Mouse (Mus musculus): ENCODE measurements at regions not wholly inside any gene's neighbourhood (a gene's known extent, or its start where the extent isn't known, plus 50 kb on each side); places are given as distances from the start of the nearest gene placed in this dataset.

DNA sequence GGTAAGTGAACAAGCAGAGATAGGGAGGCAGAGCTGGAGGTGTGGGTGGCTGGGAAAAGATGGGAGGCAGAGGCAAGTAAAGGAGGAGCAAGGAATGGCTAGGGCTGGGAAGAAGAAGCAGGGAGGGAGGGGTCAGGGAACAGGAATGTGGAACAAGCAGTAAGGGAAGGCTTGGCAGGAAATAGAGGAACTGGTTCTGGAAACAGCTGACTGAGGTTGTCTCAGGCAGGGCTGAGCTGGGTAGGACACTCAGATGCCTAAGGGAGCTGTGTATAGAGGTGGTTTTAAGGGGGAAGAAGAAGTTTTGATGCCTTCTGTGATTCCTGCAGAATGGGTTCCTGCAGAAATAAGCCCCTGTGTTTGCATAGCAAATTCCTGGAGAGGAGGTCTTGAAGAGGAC is 92.7 kb downstream of the Nucb2 start:
- H3K36me3 ChIP-seq (ENCODE audit: insufficient read depth, low read length) = no peaks in the 10 kb centered on the region
- H3K4me3 ChIP-seq (replicated peaks; ENCODE audit: low read length) = no peak overlapping the region
- H3K4me1 ChIP-seq (replicated peaks; ENCODE audit: low read depth, low read length) = no peaks in the 10 kb centered on the region
- H3K27me3 ChIP-seq (ENCODE audit: insufficient read depth, low read length) = no peaks in the 10 kb centered on the region
- H3K9me3 ChIP-seq (ENCODE audit: low read length) = no peaks in the 10 kb centered on the region
- no peak for TF ChIP-seq CTCF (conservative IDR thresholded peaks at IDR 0.05; ENCODE audit: low read length)
- TF ChIP-seq NANOG (IDR thresholded peaks at IDR 0.05; ENCODE audit: borderline replicate concordance, low read length) = no peak
- TF ChIP-seq POU5F1 (IDR thresholded peaks at IDR 0.05; ENCODE audit: borderline replicate concordance, low read length) = no peak

DNA sequence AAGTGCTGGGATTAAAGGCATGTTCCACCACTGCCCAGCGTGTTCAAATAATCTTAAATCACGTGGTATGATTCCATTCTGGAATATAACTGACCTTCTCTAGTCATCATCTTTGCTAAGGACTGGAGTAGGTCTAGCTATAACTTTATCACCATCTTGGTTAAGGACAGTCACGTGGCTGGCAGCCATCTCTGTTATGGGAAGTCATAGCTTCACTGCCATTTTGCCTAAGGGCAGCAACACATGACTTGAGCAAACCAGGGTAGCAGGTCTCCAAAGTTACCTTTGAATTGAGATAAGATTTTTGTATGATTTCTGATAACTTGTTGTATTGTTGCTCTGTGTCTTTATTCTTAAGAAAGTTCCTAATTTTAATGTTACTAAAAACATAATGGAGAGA is 96.2 kb downstream of the Nucb2 start:
- TF ChIP-seq POU5F1 (IDR thresholded peaks at IDR 0.05; ENCODE audit: borderline replicate concordance, low read length) (no peak), NANOG (IDR thresholded peaks at IDR 0.05; ENCODE audit: borderline replicate concordance, low read length) (no peak), CTCF (conservative IDR thresholded peaks at IDR 0.05; ENCODE audit: low read length) (no peak)
- no peaks in the 10 kb centered on the region for H3K36me3 ChIP-seq (ENCODE audit: insufficient read depth, low read length)
- 0 out of 2 replicates have a peak, but pooled peaks cover 4% of the 10 kb centered on the region for H3K4me1 ChIP-seq (replicated peaks; ENCODE audit: low read depth, low read length)
- no peaks in the 10 kb centered on the region for H3K27me3 ChIP-seq (ENCODE audit: insufficient read depth, low read length)
- H3K9me3 ChIP-seq (ENCODE audit: low read length) = no peaks in the 10 kb centered on the region
- no peak overlapping the region for H3K4me3 ChIP-seq (replicated peaks; ENCODE audit: low read length)

DNA sequence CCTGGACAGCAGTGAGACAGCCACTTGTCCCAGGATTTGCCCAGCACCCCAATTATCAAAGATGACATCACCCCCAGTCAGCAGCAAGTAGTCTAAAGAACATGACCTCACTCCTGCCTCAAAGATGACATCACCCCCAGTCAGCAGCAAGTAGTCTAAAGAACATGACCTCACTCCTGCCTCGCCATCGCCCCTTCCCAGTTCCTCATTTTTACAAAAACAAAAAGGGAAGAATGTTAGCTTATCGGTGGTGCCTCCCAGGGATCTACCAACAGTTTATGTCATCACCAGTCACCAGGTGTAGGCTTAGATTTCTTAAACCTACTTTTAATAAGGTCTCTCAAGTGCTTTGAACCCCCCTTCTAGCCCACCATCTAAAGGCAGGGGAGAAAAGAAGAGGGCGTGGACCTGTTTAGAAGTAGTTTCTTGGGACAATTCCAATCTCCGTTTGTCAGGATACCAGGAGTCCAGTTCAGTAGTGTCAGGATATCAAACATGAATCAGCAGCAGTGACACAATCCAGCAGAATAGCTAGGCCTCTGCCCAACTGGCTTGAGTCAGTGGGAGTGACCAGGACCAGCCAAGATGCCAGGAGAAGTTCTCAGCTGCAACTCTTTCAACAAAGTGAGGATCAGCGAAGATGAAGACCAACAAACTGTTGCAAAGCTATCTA is 99.1 kb downstream of the Nucb2 start:
- TF ChIP-seq NANOG (IDR thresholded peaks at IDR 0.05; ENCODE audit: borderline replicate concordance, low read length) (no peak), CTCF (conservative IDR thresholded peaks at IDR 0.05; ENCODE audit: low read length) (no peak), POU5F1 (IDR thresholded peaks at IDR 0.05; ENCODE audit: borderline replicate concordance, low read length) (no peak)
- Histone ChIP-seq H3K27me3 (ENCODE audit: insufficient read depth, low read length) (peaks cover 4% of the 10 kb centered on the region; the same call in 1 of the 2 replicates), H3K9me3 (ENCODE audit: low read length) (no peaks in the 10 kb centered on the region), H3K4me3 (replicated peaks; ENCODE audit: low read length) (no peak overlapping the region), H3K36me3 (ENCODE audit: insufficient read depth, low read length) (no peaks in the 10 kb centered on the region), H3K4me1 (replicated peaks; ENCODE audit: low read depth, low read length) (peaks cover 10% of the 10 kb centered on the region)

DNA sequence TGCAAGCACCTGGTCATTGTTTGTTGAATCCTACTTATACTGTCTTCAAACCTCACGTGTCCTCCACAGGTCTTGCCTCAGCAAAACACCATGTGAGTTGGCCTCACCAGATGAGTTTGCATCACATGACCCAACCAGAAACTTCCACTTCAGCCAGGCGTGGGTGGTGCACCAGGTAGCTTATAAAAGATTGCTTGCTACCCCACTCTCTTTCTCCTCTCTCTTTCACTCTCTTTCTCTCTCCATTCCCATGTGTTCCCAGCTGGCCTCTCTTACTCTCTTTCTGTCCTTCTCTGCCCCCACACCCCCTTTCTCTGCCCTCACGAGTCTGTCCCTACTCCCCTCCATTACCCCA is 99.6 kb downstream of the Nucb2 start:
- Histone ChIP-seq H3K27me3 (ENCODE audit: insufficient read depth, low read length) (peaks cover 4% of the 10 kb centered on the region; the same call in 1 of the 2 replicates), H3K4me1 (replicated peaks; ENCODE audit: low read depth, low read length) (peaks cover 10% of the 10 kb centered on the region), H3K36me3 (ENCODE audit: insufficient read depth, low read length) (no peaks in the 10 kb centered on the region), H3K4me3 (replicated peaks; ENCODE audit: low read length) (no peak overlapping the region), H3K9me3 (ENCODE audit: low read length) (no peaks in the 10 kb centered on the region)
- TF ChIP-seq NANOG (IDR thresholded peaks at IDR 0.05; ENCODE audit: borderline replicate concordance, low read length) (no peak), CTCF (conservative IDR thresholded peaks at IDR 0.05; ENCODE audit: low read length) (no peak), POU5F1 (IDR thresholded peaks at IDR 0.05; ENCODE audit: borderline replicate concordance, low read length) (no peak)

DNA sequence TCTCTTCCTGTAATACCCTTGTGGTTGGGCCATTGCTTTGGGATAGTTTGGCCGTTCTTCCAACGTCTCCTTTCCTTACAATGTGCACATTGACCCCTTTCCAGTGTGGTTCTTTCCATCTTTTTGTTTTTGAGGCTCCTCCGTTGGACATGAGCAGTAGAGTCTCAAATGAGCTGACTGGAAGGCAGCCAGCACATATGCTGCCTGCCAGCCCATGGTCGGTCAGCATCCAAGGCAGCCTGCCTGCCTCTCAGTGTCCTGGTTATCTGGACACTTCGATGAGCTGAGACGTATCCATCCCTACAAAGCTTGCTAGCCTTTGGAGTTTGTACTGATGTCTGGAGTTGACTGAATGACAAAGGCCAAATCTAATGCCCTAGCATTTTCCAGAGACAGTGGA is 102.1 kb downstream of the Nucb2 start:
- Histone ChIP-seq H3K36me3 (ENCODE audit: insufficient read depth, low read length) (no peaks in the 10 kb centered on the region), H3K27me3 (ENCODE audit: insufficient read depth, low read length) (peaks cover 4% of the 10 kb centered on the region; the same call in 1 of the 2 replicates), H3K9me3 (ENCODE audit: low read length) (no peaks in the 10 kb centered on the region), H3K4me3 (replicated peaks; ENCODE audit: low read length) (no peak overlapping the region), H3K4me1 (replicated peaks; ENCODE audit: low read depth, low read length) (peaks cover 10% of the 10 kb centered on the region)
- no peak for TF ChIP-seq NANOG (IDR thresholded peaks at IDR 0.05; ENCODE audit: borderline replicate concordance, low read length)

DNA sequence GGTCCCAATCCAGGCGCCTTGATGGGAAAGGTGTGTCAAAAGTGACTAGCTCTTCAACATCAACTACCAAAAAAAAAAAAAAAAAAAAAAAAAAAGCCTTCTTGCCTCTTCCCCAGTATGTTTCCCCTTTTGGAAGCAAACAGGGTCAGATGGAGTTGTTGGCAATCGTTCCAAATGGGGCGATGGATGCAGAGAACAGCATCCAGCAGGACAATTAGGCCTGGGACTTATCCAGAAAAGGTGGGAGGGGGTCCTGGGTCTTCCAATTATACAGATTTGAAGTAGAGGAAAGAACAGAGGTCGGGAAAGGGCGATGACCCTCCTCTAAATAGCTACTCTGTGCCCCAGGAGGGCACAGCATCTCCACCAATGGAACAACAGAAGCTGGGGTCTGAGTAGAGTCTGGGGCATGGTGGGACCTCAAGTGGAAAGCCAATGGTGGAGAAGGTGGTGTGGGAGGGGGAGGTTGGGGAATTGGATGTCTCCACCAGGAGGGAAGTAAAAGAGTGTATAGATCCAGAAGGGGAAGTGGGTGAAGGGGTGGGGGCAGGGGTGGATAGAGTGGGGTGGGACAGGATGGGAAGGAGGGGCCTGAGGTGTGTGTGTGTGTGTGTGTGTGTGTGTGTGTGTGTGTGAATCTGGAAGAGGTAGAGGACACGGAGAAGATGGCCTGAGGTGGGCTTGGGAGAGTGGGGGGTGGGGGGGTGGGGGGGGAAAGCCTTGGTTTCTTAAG is 102.7 kb downstream of the Nucb2 start:
- Histone ChIP-seq H3K4me1 (replicated peaks; ENCODE audit: low read depth, low read length) (peaks cover 10% of the 10 kb centered on the region), H3K27me3 (ENCODE audit: insufficient read depth, low read length) (peaks cover 4% of the 10 kb centered on the region; the same call in 1 of the 2 replicates), H3K4me3 (replicated peaks; ENCODE audit: low read length) (no peak overlapping the region), H3K36me3 (ENCODE audit: insufficient read depth, low read length) (no peaks in the 10 kb centered on the region), H3K9me3 (ENCODE audit: low read length) (no peaks in the 10 kb centered on the region)
- TF ChIP-seq POU5F1 (IDR thresholded peaks at IDR 0.05; ENCODE audit: borderline replicate concordance, low read length) = no peak

DNA sequence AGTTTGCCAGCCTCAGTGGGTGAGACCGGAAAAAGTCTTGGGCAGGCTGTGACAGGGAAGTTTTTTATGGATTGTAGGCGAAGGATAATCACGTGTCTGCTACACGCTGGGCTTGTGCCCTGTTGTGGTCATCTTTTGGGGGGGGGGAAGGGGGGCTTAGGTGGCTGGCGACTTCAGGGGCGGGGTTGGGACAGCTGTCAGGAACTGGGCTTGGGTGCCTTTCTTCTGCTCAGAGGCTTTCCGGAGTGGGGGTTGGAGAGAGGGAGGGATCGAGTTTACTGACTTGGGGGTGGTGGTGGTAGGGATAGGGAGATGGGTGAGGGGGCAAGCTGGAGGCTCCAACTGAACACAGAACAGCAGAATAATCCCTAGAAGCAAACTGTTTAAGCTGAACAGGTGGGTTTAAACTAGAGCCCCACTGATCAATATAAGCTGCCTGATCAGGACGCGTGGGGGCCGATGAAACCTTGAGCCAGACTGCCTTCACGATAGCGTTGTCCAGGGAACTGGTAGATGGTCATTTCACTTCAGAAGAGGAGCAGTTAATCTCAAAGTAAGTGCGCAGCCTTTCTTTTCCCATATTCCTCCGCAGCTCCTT is 103.6 kb downstream of the Nucb2 start:
- TF ChIP-seq NANOG (IDR thresholded peaks at IDR 0.05; ENCODE audit: borderline replicate concordance, low read length) (no peak), CTCF (conservative IDR thresholded peaks at IDR 0.05; ENCODE audit: low read length) (no peak), POU5F1 (IDR thresholded peaks at IDR 0.05; ENCODE audit: borderline replicate concordance, low read length) (no peak)

DNA sequence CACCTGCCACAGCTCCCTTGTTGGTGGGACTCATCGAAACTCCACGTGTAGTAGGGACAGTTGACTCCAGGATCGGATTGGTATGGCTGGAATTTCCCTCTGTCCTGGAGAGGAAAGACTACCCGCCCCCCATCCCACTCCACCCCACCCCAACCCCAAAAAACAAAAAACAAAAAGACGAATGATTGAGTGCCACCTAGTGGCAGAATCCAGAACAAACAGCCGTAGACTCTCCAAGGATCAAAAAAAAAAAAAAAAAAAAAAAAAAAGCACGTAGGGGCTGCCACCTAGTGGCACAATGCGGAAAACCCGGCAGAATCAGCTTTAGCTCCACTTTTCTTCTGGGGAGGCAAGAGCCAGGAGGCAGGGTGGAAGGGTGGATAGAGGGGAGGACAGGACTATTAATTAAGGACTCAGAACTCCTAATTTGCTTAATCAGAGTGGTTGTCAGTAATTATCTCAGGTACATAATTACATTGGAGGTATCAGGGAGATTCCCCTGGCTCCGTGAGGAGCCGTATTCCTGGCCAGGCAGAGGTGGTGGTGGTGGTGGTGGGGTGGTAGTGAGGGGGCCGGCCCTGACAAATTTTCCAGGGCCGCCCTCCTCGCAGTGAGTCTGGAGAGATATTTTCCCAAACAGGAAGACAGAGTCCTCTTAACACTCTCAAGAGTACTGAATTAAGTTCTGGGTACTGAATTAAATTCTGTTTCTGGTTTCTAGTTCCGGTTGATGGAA is 104.3 kb downstream of the Nucb2 start:
- Histone ChIP-seq H3K9me3 (ENCODE audit: low read length) (no peaks in the 10 kb centered on the region), H3K36me3 (ENCODE audit: insufficient read depth, low read length) (no peaks in the 10 kb centered on the region), H3K27me3 (ENCODE audit: insufficient read depth, low read length) (peaks cover 8% of the 10 kb centered on the region; the same call in 1 of the 2 replicates), H3K4me3 (replicated peaks; ENCODE audit: low read length) (peak overlapping the region; percentile 39; the same call in 1 of the 2 replicates), H3K4me1 (replicated peaks; ENCODE audit: low read depth, low read length) (peaks cover 10% of the 10 kb centered on the region)
- TF ChIP-seq NANOG (IDR thresholded peaks at IDR 0.05; ENCODE audit: borderline replicate concordance, low read length) (no peak), CTCF (conservative IDR thresholded peaks at IDR 0.05; ENCODE audit: low read length) (peak; percentile 89)

More for the DNA sequence above, 103.6 kb downstream of the Nucb2 start:
- peaks cover 10% of the 10 kb centered on the region for H3K4me1 ChIP-seq (replicated peaks; ENCODE audit: low read depth, low read length)
- H3K9me3 ChIP-seq (ENCODE audit: low read length) = no peaks in the 10 kb centered on the region
- H3K36me3 ChIP-seq (ENCODE audit: insufficient read depth, low read length) = no peaks in the 10 kb centered on the region
- peak overlapping the region; percentile 39; the same call in 1 of the 2 replicates for H3K4me3 ChIP-seq (replicated peaks; ENCODE audit: low read length)
- peaks cover 4% of the 10 kb centered on the region; the same call in 1 of the 2 replicates for H3K27me3 ChIP-seq (ENCODE audit: insufficient read depth, low read length)

Measured in E14TG2a.4 (cell line).